Mouse (Mus musculus) liver (tissue): ENCODE data around the gene 1600015I10Rik.

Experiments used
- DNase-seq: peaks from one replicate; pipeline ENCODE4 v3.0.0-alpha.2; 2020; ENCODE audit warnings: mixed read lengths

Gene 1600015I10Rik

DNA sequence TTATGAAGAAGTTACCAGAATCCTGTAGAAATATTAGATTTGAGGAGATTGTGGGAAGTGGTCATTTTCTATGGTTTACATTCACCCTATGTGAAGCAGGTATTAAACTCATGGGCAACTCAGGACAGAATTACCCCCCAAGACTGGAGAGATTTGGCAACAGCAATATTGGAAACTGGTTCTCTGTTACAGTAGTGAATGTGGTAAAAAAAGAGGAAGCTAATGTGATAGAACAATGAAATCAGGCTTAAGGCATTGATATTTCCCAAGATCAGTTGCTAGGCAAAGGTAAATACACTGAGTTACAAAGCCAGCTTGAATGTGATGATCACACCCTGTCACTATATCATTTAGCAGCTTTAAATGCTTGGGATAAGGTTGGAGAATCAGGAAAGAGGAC is 38.2 kb downstream of the 1600015I10Rik start:
- DNase-seq, result no peak

- no peak for DNase-seq
Measured at GRCm38 (mm10) chr6:48974663-48975062, 45.0 kb downstream of the 1600015I10Rik start, which contains the start of gene Doxl2. Doxl2 (plus strand) TSS chr6:48974963.

DNA sequence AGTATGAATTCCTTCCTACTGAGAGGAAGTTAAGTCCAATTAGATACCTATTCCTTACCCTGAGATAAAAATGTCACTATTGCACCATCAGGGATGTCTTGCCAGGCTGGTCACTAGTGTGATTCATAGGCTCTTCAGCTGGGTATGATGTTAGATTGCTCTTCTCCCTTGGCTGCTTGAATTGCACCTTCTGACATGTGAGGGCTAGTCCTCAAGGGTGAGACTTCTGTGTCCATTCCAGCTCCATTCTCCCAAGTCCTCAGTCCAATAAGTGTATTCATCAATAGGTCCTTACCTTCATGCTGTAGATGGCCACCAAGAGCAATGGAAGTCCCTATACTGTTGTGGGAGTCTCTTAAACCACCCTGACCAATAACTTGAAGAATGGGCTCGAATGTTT is 49.9 kb downstream of the 1600015I10Rik start:
- DNase-seq, result no peak

DNA sequence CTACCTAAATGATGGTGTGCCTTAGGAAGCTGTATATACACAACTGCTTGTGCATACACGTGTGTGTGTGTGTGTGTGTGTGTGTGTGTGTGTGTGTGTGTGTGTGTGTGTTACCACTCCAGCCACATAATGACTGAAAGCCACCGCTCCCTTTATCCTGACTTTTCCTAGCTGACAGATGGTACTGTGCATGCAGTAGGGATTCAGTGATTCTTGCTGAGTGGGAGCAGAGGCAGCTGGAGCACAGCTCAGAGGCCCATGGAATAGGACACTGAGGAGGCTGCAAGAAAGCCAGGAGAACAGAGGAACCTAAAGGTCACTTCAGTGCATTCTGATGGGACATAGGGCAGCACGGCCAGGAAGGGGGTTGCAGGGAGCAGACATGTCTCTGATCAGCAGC is 52.6 kb downstream of the 1600015I10Rik start:
- DNase-seq, result no peak
